Mouse (Mus musculus) CH12.LX (cell line): Measurements from ENCODE around the gene Adamts3. TPM values are rescaled to one million over a fixed set of nuclear protein-coding genes. Genes with fewer than 3 reads are reported as not detected.

Experiments used
- DNase-seq: peaks from one replicate; pipeline ENCODE4 v3.0.0-alpha.2; 2013; ENCODE audit errors: extremely low read depth
- H3K27ac ChIP-seq: 2 replicates; pipeline ENCODE4 v1.5.1; 2012; ENCODE audit warnings: low read depth, mild to moderate bottlenecking, control low read depth, moderate library complexity; ENCODE audit not compliant: insufficient read depth
- H3K27me3 ChIP-seq: replicated peaks from 2 replicates; pipeline ENCODE3; 2012; ENCODE audit warnings: inconsistent platforms
- H3K36me3 ChIP-seq, 2 experiments: replicated peaks in 1 of 2; 2 replicates each; pipeline versions ENCODE3 to v1.6.1; 2012; ENCODE audit warnings: inconsistent platforms in 1 of 2, low read length in 1 of 2, mild to moderate bottlenecking in 1 of 2, mixed read lengths in 1 of 2, moderate library complexity in 1 of 2; ENCODE audit not compliant: control insufficient read depth in 1 of 2, insufficient read depth in 1 of 2
- H3K4me1 ChIP-seq, 2 experiments: 2 replicates each; pipeline ENCODE4 v1.6.1; 2012; ENCODE audit warnings: inconsistent platforms in 1 of 2, moderate library complexity in 1 of 2; ENCODE audit not compliant: insufficient read depth in 2 of 2, control insufficient read depth in 1 of 2
- H3K4me2 ChIP-seq: 2 replicates; pipeline ENCODE4 v1.6.1; 2012; ENCODE audit warnings: low read depth, mild to moderate bottlenecking, control low read depth; ENCODE audit not compliant: poor library complexity, insufficient read depth, severe bottlenecking
- H3K4me3 ChIP-seq, 3 experiments: fragments of 150-350 bp in 1 of 3; sonication (generic) in 1 of 3; replicated peaks in 1 of 3; 2 replicates each; pipeline versions ENCODE3 to v1.5.1; 2011 to 2012; ENCODE audit warnings: low read depth in 2 of 3, low read length in 2 of 3, mild to moderate bottlenecking in 2 of 3, moderate library complexity in 2 of 3, control low read depth in 1 of 3, improper control_type of control experiment in 1 of 3, inconsistent platforms in 1 of 3, mixed read lengths in 1 of 3; ENCODE audit not compliant: poor library complexity in 1 of 3
- H3K79me2 ChIP-seq: replicated peaks from 2 replicates; pipeline ENCODE4 v1.6.1; 2012; ENCODE audit warnings: mild to moderate bottlenecking, moderate library complexity; ENCODE audit not compliant: control insufficient read depth, poor library complexity, insufficient read depth, severe bottlenecking; ENCODE audit errors: extremely low read depth
- H3K9ac ChIP-seq: 2 replicates; pipeline ENCODE4 v1.6.1; 2012; ENCODE audit warnings: low read depth, mild to moderate bottlenecking, control low read depth, moderate library complexity; ENCODE audit not compliant: insufficient read depth
- H3K9me3 ChIP-seq: replicated peaks from 2 replicates; pipeline ENCODE3; 2012; ENCODE audit warnings: low read length, inconsistent platforms, mixed read lengths
- BHLHE40 ChIP-seq: IDR thresholded peaks from 2 replicates; pipeline ENCODE4 v1.6.1; 2011; ENCODE audit warnings: mild to moderate bottlenecking, low read depth, low read length, improper control_type of control experiment
- CTCF ChIP-seq, 2 experiments: IDR thresholded peaks in 1 of 2; conservative IDR thresholded peaks in 1 of 2; 2 replicates each; pipeline ENCODE4 v1.5.1; 2011 to 2012; ENCODE audit warnings: low read depth in 2 of 2, low read length in 2 of 2, improper control_type of control experiment in 1 of 2, inconsistent platforms in 1 of 2, mild to moderate bottlenecking in 1 of 2, moderate library complexity in 1 of 2
- E2F4 ChIP-seq: IDR thresholded peaks from 2 replicates; pipeline ENCODE4 v1.6.1; 2011; ENCODE audit warnings: low read depth, low read length, improper control_type of control experiment; ENCODE audit not compliant: insufficient replicate concordance
- ELF1 ChIP-seq: IDR thresholded peaks from 2 replicates; pipeline ENCODE4 v1.6.1; 2014; ENCODE audit warnings: low read depth, mild to moderate bottlenecking, inconsistent platforms, low read length, improper control_type of control experiment
- JUN ChIP-seq: IDR thresholded peaks from 2 replicates; pipeline ENCODE4 v1.6.1; 2011; ENCODE audit warnings: low read depth, mild to moderate bottlenecking, low read length, improper control_type of control experiment, moderate library complexity; ENCODE audit not compliant: insufficient read depth
- JUND ChIP-seq: conservative IDR thresholded peaks from 2 replicates; pipeline ENCODE4 v1.6.1; 2011; ENCODE audit warnings: low read depth, low read length, improper control_type of control experiment
- MAX ChIP-seq: IDR thresholded peaks from 2 replicates; pipeline ENCODE4 v1.6.1; 2011; ENCODE audit warnings: low read length, improper control_type of control experiment
- MAZ ChIP-seq: IDR thresholded peaks from 2 replicates; pipeline ENCODE4 v1.6.1; 2012; ENCODE audit warnings: low read depth, mild to moderate bottlenecking, inconsistent platforms, low read length, improper control_type of control experiment, moderate library complexity
- MEF2A ChIP-seq: IDR thresholded peaks from 2 replicates; pipeline ENCODE4 v1.6.1; 2014; ENCODE audit warnings: low read depth, mild to moderate bottlenecking, inconsistent platforms, low read length, improper control_type of control experiment, borderline replicate concordance
- MXI1 ChIP-seq: IDR thresholded peaks from 2 replicates; pipeline ENCODE4 v1.6.1; 2011; ENCODE audit warnings: mild to moderate bottlenecking, low read depth, low read length, improper control_type of control experiment
- MYC ChIP-seq: IDR thresholded peaks from 2 replicates; pipeline ENCODE4 v1.6.1; 2011; ENCODE audit warnings: low read depth, mild to moderate bottlenecking, improper control_type of control experiment, low read length
- NELFE ChIP-seq: IDR thresholded peaks from 2 replicates; pipeline ENCODE4 v1.6.1; 2011; ENCODE audit warnings: low read depth, low read length, improper control_type of control experiment
- PAX5 ChIP-seq: IDR thresholded peaks from 2 replicates; pipeline ENCODE4 v1.6.1; 2012; ENCODE audit warnings: low read length, inconsistent platforms, mixed read lengths
- POLR2AphosphoS2 ChIP-seq: IDR thresholded peaks from 2 replicates; pipeline ENCODE4 v1.6.1; 2011; ENCODE audit warnings: low read depth, low read length, improper control_type of control experiment
- RCOR1 ChIP-seq: conservative IDR thresholded peaks from 2 replicates; pipeline ENCODE4 v1.6.1; 2012; ENCODE audit warnings: low read depth, mild to moderate bottlenecking, inconsistent platforms, low read length, improper control_type of control experiment
- SIN3A ChIP-seq: IDR thresholded peaks from 2 replicates; pipeline ENCODE4 v1.6.1; 2012; ENCODE audit warnings: low read length, improper control_type of control experiment, inconsistent platforms
- TBP ChIP-seq: conservative IDR thresholded peaks from 2 replicates; pipeline ENCODE4 v1.6.1; 2011; ENCODE audit warnings: low read depth, low read length, improper control_type of control experiment
- TCF12 ChIP-seq: IDR thresholded peaks from 2 replicates; pipeline ENCODE4 v1.6.1; 2014; ENCODE audit warnings: low read depth, mild to moderate bottlenecking, inconsistent platforms, low read length, improper control_type of control experiment
- USF1 ChIP-seq: IDR thresholded peaks from 2 replicates; pipeline ENCODE4 v1.6.1; 2014; ENCODE audit warnings: low read depth, mild to moderate bottlenecking, inconsistent platforms, low read length, improper control_type of control experiment
- dilution Hi-C: fragments of 300-500 bp; cut with MboI; formaldehyde crosslinking; loops from 2 replicates; pipeline ENCODE4 v1.14.3; 2020; ENCODE audit warnings: low sequenced_read_pairs; ENCODE audit not compliant: extremely low pct_unique_long_range_greater_than_20kb, extremely low pct_ligation_motif_present
- in situ Hi-C: fragments of 300-500 bp; cut with MboI; formaldehyde crosslinking; loops from 3 replicates; pipeline ENCODE4 v1.14.3; 2019; ENCODE audit warnings: low sequenced_read_pairs, low pct_ligation_motif_present, low pct_unique_long_range_greater_than_20kb, mixed read lengths
- polyA plus RNA-seq: library from polyadenylated mRNA; unstranded; fragments of >175 nt; gene quantifications from 2 replicates; pipeline ENCODE4 v1.2.1, GENCODE M21; 2012; ENCODE audit warnings: low read depth; ENCODE audit not compliant: insufficient read length
- total RNA-seq, 2 experiments: library from RNA; depleted of rRNA; stranded (reverse); fragments of 300-350 nt in 1 of 2; fragments of >200 nt in 1 of 2; gene quantifications; 2 replicates each; pipeline ENCODE4 v1.2.3; 2012 to 2014

Adamts3 gene
- total RNA-seq (2012; rRNA removed) (not detected in 2 replicates), total RNA-seq (2014; rRNA removed) (not detected in 2 replicates), polyA plus RNA-seq (not detected in 2 replicates)

GRCm38 (mm10) chr5:89883051-89883907, at the start of gene Adamts3:
Gene Adamts3 (minus strand): TSS chr5:89883334.
- Histone ChIP-seq H3K36me3 (no peaks in the 10 kb centered on the region), H3K79me2 (no peaks in the 10 kb centered on the region), H3K4me1 (no peaks in the 10 kb centered on the region), H3K9ac (no peak within 1 kb of the TSS), H3K27me3 (no peaks in the 10 kb centered on the region), H3K4me3 (no peak within 1 kb of the TSS), H3K4me2 (no peak within 1 kb of the TSS), H3K9me3 (peaks cover 12% of the 10 kb centered on the region), H3K27ac (no peak within 1 kb of the TSS)
- in situ Hi-C loops: no loop called here
- dilution Hi-C loops: no loop called here
- TF ChIP-seq TBP (no peak), RCOR1 (no peak), CTCF (conservative IDR thresholded peaks at IDR 0.05 in 1 of 2, IDR thresholded peaks at IDR 0.05 in 1 of 2; ENCODE audit: low read depth in 2 of 2, low read length in 2 of 2) (no peak), PAX5 (no peak), TCF12 (no peak), USF1 (no peak), POLR2AphosphoS2 (no peak), MEF2A (no peak), MYC (no peak), JUN (no peak), SIN3A (no peak), MAZ (no peak), ELF1 (no peak), NELFE (no peak), JUND (no peak), MAX (no peak), BHLHE40 (no peak), MXI1 (no peak), E2F4 (no peak)
- no peak for DNase-seq

- H3K9me3 ChIP-seq: no peaks in the 10 kb centered on the region
- dilution Hi-C loops: no loop called here
- TF ChIP-seq MYC: no peak
- TF ChIP-seq E2F4: no peak
- TF ChIP-seq, all 38 proteins: peak for 0
- Histone ChIP-seq H3K36me3 (no peaks in the 10 kb centered on the region), H3K27me3 (no peaks in the 10 kb centered on the region), H3K4me1 (no peaks in the 10 kb centered on the region), H3K4me3 (no peak overlapping the region), H3K27ac (no peak overlapping the region), H3K4me2 (no peak overlapping the region), H3K79me2 (no peaks in the 10 kb centered on the region), H3K9ac (no peak overlapping the region)
- in situ Hi-C loops: no loop called here
- DNase-seq: no peak
Observed at GRCm38 (mm10) chr5:89931511-89931910, 48.4 kb upstream of the Adamts3 start.
